Mouse (Mus musculus) midbrain, embryonic 10.5 days (tissue): ENCODE measurements around the gene Gipc2. TPM values are rescaled to one million over a fixed set of nuclear protein-coding genes. Genes with fewer than 3 reads are reported as not detected.

Experiments
- DNase-seq: peaks from one replicate; pipeline ENCODE4 v3.0.0-alpha.2; 2017; ENCODE audit warnings: low spot score
- H3K27ac ChIP-seq: fragments of 300-500 bp; sonication (generic); replicated peaks from 2 replicates; pipeline ENCODE4 v1.5.1; 2016; ENCODE audit warnings: mild to moderate bottlenecking
- H3K27me3 ChIP-seq: fragments of 300-500 bp; sonication (generic); 2 replicates; pipeline ENCODE4 v1.6.1; 2016; ENCODE audit warnings: low read depth, mild to moderate bottlenecking; ENCODE audit not compliant: poor library complexity, severe bottlenecking
- H3K36me3 ChIP-seq: fragments of 300-500 bp; sonication (generic); 2 replicates; pipeline ENCODE4 v1.6.1; 2016; ENCODE audit warnings: mild to moderate bottlenecking, moderate library complexity
- H3K4me1 ChIP-seq: fragments of 300-500 bp; sonication (generic); 2 replicates; pipeline ENCODE4 v1.6.1; 2016
- H3K4me3 ChIP-seq: fragments of 300-500 bp; sonication (generic); 2 replicates; pipeline ENCODE4 v1.5.1; 2016; ENCODE audit warnings: mild to moderate bottlenecking, moderate library complexity
- H3K9me3 ChIP-seq: fragments of 300-500 bp; sonication (generic); replicated peaks from 2 replicates; pipeline ENCODE4 v1.6.1; 2016; ENCODE audit warnings: mild to moderate bottlenecking
- WGBS: fragments of 180-500 bp; shearing (Covaris S2); methylation state at CpG from one replicate; pipeline ENCODE4 v1.1.7; 2016; 5-methylcytosine and 5-hydroxymethylcytosine counted together
- polyA plus RNA-seq: library from polyadenylated mRNA; unstranded; fragments of >200 nt; fragmentation: Nextera tagmentation; extraction: Ambion mirVana; gene quantifications from 2 replicates; pipeline ENCODE4 v1.2.1, GENCODE M21; 2016

Gene Gipc2
- polyA plus RNA-seq, 1 experiment from 2014 or later, result 0.95 TPM

DNA sequence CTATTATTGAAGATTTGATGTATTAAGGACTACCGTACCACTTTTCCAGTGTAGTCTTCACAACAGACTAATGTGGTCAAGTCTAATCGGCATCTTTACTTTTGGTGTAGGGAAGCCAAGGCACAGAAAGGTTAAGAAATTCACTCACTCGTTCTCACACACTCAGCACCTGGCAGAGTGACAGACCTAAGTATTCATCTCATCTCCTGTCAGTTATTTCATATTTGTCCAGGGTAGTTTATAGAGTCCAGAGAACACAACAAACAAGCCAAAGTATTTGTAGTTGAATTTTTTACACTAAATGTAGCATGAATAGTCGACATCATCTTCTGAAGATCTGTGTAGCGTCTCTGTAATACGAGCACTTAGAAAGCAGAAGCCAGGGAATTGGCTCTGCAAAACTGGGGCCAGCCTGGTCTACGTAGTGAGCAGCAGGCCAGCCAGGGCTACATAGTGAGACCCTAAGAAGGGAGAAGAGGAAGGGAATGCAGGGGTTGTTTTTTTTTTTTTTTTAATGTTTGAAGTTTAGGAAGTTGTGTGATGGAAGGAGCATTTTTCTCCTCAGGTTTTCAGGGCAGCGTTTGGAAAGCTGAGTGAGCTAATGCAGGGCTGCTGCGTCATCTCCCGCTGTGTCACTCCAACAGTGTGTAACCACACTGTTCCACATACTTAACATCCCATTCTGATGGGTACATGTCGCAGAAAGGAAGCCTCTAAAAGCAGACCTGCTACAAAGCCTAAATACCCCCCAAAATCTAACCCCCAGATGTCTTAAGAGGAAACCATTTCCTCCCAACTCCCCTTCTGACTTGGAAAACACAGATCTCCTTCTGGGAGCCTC lies 44.6 kb downstream of the Gipc2 start:
- H3K27me3 ChIP-seq, result no peaks in the 10 kb centered on the region
- no peaks in the 10 kb centered on the region for H3K9me3 ChIP-seq
- H3K4me3 ChIP-seq, result no peak overlapping the region
- no peaks in the 10 kb centered on the region for H3K36me3 ChIP-seq
- DNase-seq, result no peak
- 86% methylated on average over 11 of the region's 11 CpGs for WGBS
- H3K4me1 ChIP-seq, result no peaks in the 10 kb centered on the region
- no peak overlapping the region for H3K27ac ChIP-seq

- Histone ChIP-seq H3K27me3 (no peaks in the 10 kb centered on the region), H3K27ac (no peak overlapping the region), H3K9me3 (no peaks in the 10 kb centered on the region), H3K4me1 (no peaks in the 10 kb centered on the region), H3K36me3 (no peaks in the 10 kb centered on the region), H3K4me3 (no peak overlapping the region)
- no peak for DNase-seq
- 68% methylated on average over 4 of the region's 4 CpGs for WGBS
These were observed 46.0 kb downstream of the Gipc2 start for GRCm38 (mm10) chr3:152119987-152120386.

DNA sequence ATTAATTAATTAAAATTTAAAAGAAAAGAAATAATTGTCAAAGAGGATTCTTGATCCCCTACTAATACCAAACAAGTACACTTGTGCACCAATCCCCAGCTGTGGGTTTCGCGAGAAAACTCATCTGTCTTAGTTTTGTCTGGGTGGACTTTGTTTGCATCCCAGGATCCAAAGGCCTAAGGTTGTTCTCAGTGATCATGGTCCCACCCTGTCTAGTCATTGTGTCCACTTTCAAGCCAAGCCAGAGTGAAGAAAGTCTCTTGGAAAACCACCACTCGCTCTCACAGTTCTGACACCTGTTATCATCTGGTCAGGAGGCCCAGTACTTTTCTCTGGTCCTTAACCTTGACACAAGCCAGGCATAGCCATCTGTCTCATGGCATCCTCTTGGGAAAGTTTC lies 48.1 kb downstream of the Gipc2 start:
- Histone ChIP-seq H3K9me3 (no peaks in the 10 kb centered on the region), H3K27me3 (no peaks in the 10 kb centered on the region), H3K27ac (no peak overlapping the region), H3K4me1 (no peaks in the 10 kb centered on the region), H3K4me3 (no peak overlapping the region), H3K36me3 (no peaks in the 10 kb centered on the region)
- DNase-seq, result no peak
- WGBS, result 89% methylated on average over 3 of the region's 3 CpGs

GRCm38 (mm10) chr3:152116140-152116539 lies 49.9 kb downstream of the Gipc2 start:
- H3K36me3 ChIP-seq, result no peaks in the 10 kb centered on the region
- peaks cover 3% of the 10 kb centered on the region for H3K4me1 ChIP-seq
- DNase-seq, result no peak
- H3K9me3 ChIP-seq, result no peaks in the 10 kb centered on the region
- 91% methylated on average over 3 of the region's 3 CpGs for WGBS
- no peak overlapping the region for H3K27ac ChIP-seq
- no peaks in the 10 kb centered on the region for H3K27me3 ChIP-seq
- H3K4me3 ChIP-seq, result no peak overlapping the region

DNA sequence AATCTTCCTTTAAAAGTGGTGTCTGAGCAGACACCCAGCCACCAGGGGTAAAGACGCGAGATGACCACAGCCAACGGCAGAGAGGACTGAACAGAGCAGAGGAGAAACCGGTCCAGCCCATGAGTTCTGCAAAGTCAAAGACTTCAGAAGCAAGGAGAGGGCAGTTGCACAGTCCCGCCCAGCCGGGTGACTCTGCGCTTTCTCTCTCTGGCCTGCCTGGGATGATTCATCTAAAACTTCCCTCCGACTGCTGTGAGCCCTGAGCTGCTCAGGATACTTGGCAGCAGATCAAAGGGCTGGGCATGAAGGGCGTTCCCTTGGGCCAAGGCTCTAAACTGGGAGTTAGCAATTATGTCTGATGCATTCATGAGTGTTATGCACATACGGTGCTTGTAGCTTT lies 51.2 kb downstream of the Gipc2 start:
- Histone ChIP-seq H3K4me3 (no peak overlapping the region), H3K4me1 (peaks cover 7% of the 10 kb centered on the region), H3K27me3 (peaks cover 7% of the 10 kb centered on the region; the same call in 1 of the 2 replicates), H3K27ac (no peak overlapping the region), H3K36me3 (no peaks in the 10 kb centered on the region), H3K9me3 (no peaks in the 10 kb centered on the region)
- DNase-seq, result peak; percentile 39
- 62% methylated on average over 10 of the region's 10 CpGs for WGBS

- no peaks in the 10 kb centered on the region for H3K36me3 ChIP-seq
- no peak for DNase-seq
- H3K4me1 ChIP-seq, result peaks cover 8% of the 10 kb centered on the region
- H3K27me3 ChIP-seq, result peaks cover 13% of the 10 kb centered on the region; the same call in 1 of the 2 replicates
- no peak overlapping the region for H3K27ac ChIP-seq
- H3K9me3 ChIP-seq, result no peaks in the 10 kb centered on the region
- WGBS, result 69% methylated on average over 4 of the region's 4 CpGs
- no peak overlapping the region for H3K4me3 ChIP-seq
These were observed 51.8 kb downstream of the Gipc2 start for GRCm38 (mm10) chr3:152114222-152114621.

- Histone ChIP-seq H3K4me1 (peaks cover 14% of the 10 kb centered on the region), H3K9me3 (no peaks in the 10 kb centered on the region), H3K36me3 (no peaks in the 10 kb centered on the region), H3K4me3 (no peak overlapping the region), H3K27me3 (peaks cover 20% of the 10 kb centered on the region; the same call in 1 of the 2 replicates), H3K27ac (no peak overlapping the region)
- WGBS, result 81% methylated on average over 7 of the region's 7 CpGs
- no peak for DNase-seq
These were observed 52.5 kb downstream of the Gipc2 start for GRCm38 (mm10) chr3:152113496-152113895.

DNA sequence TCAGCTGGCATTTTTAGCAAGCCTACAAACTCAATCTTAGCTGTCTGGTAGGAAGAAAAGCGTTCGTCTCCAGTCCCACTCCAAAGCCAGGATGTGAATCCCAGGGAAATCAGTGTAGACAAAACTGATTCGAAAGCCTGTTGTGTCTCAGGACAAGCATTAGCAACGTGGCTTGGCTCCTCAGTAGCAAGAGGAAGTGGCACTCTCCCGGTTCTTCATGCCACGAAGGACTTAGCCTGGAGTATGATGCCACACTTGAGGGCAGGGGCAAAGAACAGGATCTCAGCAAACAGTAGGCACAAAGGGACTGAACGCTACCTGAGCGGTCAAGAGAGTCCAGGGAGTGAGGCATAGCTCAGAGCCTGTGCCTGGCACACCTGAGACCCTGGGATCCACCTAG lies 53.4 kb downstream of the Gipc2 start:
- DNase-seq, result no peak
- Histone ChIP-seq H3K27me3 (peaks cover 27% of the 10 kb centered on the region), H3K4me1 (peaks cover 16% of the 10 kb centered on the region), H3K27ac (no peak overlapping the region), H3K36me3 (no peaks in the 10 kb centered on the region), H3K4me3 (no peak overlapping the region), H3K9me3 (no peaks in the 10 kb centered on the region)
- WGBS, result 88% methylated on average over 8 of the region's 8 CpGs

DNA sequence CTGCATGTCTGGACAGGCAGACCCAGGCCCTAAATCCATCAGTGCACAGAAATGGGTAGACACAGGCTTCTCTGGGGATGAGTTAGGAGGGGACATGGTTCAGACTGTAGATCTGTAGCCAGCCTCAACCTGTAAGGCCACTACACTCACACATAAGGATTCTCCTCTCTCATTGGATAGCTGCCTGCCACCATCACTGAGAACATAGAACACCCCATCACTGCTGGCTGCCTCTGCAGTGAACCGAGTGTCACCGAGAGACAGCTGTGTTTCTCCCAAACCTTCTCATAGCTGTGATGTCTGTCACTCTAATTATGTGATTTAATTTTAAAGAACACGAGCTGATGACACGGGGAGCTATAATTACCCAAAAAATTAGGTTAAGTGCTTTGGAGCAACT lies 54.5 kb downstream of the Gipc2 start:
- Histone ChIP-seq H3K27me3 (peaks cover 36% of the 10 kb centered on the region), H3K36me3 (no peaks in the 10 kb centered on the region), H3K27ac (no peak overlapping the region), H3K4me1 (peaks cover 28% of the 10 kb centered on the region), H3K4me3 (no peak overlapping the region), H3K9me3 (no peaks in the 10 kb centered on the region)
- WGBS, result 81% methylated on average over 4 of the region's 4 CpGs
- DNase-seq, result no peak

DNA sequence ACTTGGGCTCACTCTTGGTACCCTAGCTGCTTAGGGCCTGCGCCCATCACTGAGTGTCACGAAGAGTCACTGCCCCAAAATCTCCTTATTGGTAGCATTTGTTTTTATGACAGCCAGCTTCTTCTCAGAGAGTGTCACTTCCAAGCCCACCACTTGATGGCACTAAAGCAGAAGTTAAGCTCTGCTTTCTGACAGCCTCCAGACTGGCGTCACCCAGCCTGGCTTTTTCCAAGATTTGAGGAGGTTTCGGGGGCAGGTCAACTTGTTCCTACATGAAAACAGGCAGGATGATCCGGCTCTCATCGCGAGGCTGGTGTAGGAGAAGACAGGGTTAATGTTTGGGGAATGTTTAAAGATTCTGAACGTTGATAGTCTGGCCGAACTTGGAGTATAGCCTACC lies 54.9 kb downstream of the Gipc2 start:
- no peaks in the 10 kb centered on the region for H3K9me3 ChIP-seq
- H3K4me1 ChIP-seq, result peaks cover 32% of the 10 kb centered on the region
- peaks cover 40% of the 10 kb centered on the region for H3K27me3 ChIP-seq
- WGBS, result 25% methylated on average over 9 of the region's 9 CpGs
- peak; percentile 70 for DNase-seq
- no peaks in the 10 kb centered on the region for H3K36me3 ChIP-seq
- H3K27ac ChIP-seq, result no peak overlapping the region
- no peak overlapping the region for H3K4me3 ChIP-seq

- Histone ChIP-seq H3K27me3 (peaks cover 58% of the 10 kb centered on the region), H3K9me3 (no peaks in the 10 kb centered on the region), H3K27ac (no peak overlapping the region), H3K36me3 (no peaks in the 10 kb centered on the region), H3K4me3 (no peak overlapping the region), H3K4me1 (peaks cover 42% of the 10 kb centered on the region)
- 38% methylated on average over 7 of the region's 7 CpGs for WGBS
- DNase-seq, result no peak
These were observed 56.8 kb downstream of the Gipc2 start for GRCm38 (mm10) chr3:152109260-152109587.

DNA sequence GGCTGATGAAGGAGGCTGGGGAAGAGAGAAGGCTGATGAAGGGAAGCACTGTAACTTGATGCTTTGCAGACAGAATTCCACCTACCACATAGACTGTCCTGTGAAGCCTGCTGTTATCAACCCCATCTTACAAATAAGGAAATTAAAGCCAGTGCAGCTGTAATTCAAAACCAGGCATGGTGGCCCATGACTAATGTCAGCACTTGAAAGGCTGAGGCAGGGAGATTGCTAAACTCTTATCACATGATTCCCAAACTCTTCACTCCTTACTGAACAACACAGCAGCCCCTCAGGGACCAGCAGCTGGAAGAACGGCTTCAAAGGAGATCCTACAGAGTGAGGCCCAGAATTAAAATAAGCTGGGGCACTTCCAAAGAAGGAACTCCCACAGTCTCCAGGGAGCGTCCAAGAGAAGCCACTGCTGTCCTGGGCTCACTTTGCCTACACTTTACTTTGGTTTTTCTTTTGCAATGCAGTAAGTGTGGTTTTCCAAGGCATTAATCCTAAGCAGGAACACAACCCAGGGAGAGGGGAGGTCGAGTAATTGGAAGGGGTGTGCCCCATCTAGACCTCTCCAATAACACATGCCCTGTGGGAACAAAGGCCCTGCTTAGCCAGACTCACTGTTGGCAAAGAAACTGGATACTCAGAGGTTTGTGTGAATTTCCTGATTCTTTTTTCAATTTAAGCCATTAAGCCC lies 57.3 kb downstream of the Gipc2 start:
- Histone ChIP-seq H3K27ac (no peak overlapping the region), H3K27me3 (peaks cover 58% of the 10 kb centered on the region), H3K4me1 (peaks cover 42% of the 10 kb centered on the region)

GRCm38 (mm10) chr3:152108003-152108395 lies 58.0 kb downstream of the Gipc2 start:
- H3K9me3 ChIP-seq, result no peaks in the 10 kb centered on the region
- no peaks in the 10 kb centered on the region for H3K36me3 ChIP-seq
- H3K4me1 ChIP-seq, result peaks cover 42% of the 10 kb centered on the region
- H3K27ac ChIP-seq, result no peak overlapping the region
- no peak overlapping the region for H3K4me3 ChIP-seq
- 70% methylated on average over 5 of the region's 5 CpGs for whole genome bisulfite sequencing
- H3K27me3 ChIP-seq, result peaks cover 58% of the 10 kb centered on the region
- DNase-seq, result no peak

More for the DNA sequence above, 57.3 kb downstream of the Gipc2 start:
- no peaks in the 10 kb centered on the region for H3K36me3 ChIP-seq
- H3K9me3 ChIP-seq, result no peaks in the 10 kb centered on the region
- 10% methylated on average over 3 of the region's 3 CpGs for WGBS
- DNase-seq, result no peak
- no peak overlapping the region for H3K4me3 ChIP-seq
